Mouse (Mus musculus): Measurements from ENCODE around the gene Gm49416.
"Not testable (repeated sequence)": the region's sequence is repeated elsewhere in the genome, so short reads cannot be mapped to it uniquely, and the experiment has no call there.

Gene Gm49416

DNA sequence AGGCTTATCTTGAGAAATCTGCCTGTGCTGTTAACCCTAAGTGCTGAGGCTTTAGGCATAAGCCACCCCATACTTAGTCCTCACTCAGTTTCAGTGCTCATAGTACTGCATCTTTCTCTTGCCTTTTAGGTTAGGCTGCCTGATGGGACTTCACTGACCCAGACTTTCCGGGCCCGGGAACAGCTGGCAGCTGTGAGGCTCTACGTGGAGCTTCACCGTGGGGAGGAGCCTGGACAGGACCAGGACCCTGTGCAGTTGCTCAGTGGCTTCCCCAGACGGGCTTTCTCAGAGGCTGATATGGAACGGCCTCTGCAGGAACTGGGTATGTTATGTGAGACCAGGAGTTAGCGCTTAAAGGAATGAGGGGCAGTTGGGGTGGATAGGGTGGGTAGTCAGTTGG, 13.7 kb upstream of the Gm49416 start:
- no peak for DNase-seq (ENCODE audit: low read depth, low spot score)

DNA sequence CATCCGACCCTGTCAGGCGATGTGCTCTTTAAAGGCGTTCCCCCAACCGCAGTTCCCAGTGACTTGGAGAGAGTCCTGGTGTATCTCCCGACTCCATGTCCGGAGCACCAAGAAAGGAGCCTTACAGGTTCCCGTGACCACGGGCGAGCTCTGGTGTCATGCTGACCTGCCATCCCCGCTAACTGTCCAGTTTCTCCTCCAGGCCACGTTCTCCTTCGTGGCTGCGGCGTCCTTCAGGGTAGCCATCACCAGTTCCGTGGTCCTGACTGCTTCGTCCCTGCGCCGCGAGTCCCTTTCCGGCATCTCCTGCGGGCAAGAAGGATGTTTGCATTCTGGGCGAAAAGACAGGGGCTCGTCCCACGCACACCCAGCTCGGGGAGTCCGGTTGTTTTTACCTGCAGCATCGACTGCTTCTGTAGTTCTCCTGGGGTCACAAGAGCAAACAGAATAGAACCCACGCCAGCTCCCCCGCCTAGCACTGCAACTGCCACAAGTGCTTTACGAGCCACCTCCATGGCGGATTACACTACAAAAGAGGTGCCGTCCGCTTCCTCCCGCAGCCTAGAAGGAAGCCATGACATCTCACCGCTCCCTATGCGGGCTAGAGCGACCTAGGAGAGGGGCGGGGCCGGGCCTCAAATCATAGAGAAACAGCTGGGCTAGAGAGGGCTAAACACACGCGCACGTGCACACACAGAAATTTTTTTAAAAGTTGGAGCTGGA, 8.3 kb upstream of the Gm49416 start, which contains the start of gene Uqcc3:
Gene Uqcc3 (minus strand): TSS at position 613 of the 723 bp plus-strand sequence.
- peak; percentile 82 for DNase-seq (ENCODE audit: low read depth, low spot score)

DNA sequence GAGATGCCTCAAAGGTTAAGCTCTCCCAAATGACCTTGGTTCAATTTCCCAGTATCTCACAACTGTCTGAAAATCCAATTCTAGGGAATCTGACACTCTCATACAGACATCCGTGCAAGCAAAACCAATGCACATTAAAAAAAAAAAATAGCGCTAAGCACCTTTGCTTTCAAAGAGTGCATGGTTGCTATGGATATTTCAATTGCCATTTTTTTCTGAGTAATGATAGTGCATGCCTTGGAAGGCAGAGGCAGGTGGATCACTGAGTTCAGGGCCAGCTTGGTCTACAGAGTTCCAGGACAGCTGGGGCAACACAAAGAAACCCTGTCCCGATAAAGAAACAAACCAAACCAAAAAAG, 7.7 kb upstream of the Gm49416 start:
- no peak for DNase-seq (ENCODE audit: low read depth, low spot score)

DNA sequence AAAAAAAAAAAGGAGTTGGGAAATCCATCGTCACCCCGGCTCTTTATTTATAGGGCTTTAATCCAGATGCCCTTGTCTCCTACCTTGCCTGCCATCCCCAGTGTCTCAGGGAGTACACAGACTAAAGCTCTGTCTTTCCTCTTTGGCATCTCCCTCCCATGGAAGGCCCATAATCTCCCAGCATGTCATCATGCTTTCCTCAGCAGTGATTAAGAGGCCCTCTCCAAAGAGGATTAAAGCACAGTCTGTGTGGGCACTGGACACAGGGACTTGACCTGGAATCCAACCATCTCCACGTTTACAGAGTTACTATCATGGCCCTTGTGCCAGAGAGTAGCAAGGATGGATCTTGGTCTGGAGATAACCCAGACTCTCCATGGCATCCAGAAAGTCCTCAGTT, 5.1 kb upstream of the Gm49416 start, which contains the start of the genes Lbhd1 and Gm49403:
Gene Lbhd1 (plus strand): TSS at position 117 of the 400 bp plus-strand sequence.
Gene Gm49403 (plus strand): TSS at position 315 of the 400 bp plus-strand sequence.
- no peak for DNase-seq (ENCODE audit: low read depth, low spot score)

DNA sequence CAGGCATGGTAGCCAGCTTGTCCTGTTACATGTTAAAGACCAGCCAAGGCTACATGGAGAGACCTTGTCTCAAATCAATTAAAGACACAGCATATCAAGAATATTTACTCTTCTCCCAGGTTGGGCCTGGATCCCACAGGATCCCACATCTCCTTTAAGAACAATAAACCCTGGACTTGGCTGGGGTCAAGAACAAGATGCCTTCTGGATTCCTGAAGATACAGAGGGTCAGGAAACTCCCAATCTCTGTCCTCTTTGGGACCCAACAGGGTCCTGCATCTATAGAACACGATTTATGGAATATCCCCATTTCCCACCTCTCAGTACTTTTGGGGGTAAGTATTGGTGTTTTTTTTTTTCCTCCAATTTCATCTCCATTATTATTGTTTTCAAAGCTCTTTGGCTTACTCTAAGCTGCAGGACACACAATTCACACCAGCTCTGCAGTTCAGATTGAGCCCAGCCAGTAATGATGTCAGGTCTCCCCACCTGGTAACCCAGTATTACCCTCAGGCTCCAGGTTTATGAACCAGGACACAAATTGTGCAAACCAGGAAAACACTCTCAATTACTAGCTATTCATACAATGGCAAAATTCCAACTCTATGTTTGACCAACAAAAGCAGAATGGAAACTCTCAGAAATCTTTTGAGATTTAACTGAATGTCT, 1.7 kb upstream of the Gm49416 start:
- no peak for DNase-seq (ENCODE audit: low read depth, low spot score)

DNA sequence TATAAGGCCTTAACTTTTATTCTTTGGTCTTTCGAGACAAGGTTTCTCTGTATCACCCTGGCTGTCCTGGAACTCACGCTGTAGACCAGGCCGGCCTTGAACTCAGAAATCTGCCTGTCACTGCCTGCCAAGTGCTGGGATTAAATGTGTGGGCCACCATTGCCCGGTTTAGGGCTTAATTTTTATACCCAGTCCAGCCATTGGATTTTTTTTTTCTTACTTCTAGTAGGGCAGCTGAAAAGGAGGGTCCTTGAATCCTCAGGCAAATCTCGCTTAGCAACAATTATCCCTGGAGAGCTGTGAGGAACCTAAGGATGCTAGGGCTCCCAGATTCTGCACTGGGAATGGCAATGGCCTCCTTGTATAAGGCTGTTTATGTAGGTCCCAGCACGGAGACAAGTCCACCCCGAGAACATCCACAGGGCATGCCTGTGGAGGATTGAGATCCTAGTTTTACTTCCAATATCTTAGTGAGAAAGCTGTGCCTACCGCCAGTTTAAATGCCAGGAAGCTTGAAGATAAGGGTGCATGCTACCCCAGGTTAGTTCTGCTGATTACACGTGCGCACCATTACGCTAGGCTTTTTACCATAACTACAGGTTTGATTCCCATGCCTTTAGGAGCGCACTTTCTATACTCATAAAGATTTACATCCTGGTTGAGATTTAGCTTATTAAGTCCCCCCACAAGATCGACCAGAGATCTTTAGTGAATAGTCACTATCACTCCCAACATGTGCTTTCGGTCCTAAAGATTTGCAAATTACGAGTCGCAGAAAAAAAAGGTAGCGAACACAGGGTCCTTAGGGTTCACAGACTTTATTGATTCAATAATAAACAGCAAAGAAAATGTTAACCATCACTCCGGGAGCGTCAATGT, 902 bp upstream of the Gm49416 start:
- no peak for DNase-seq (ENCODE audit: low read depth, low spot score)

DNA sequence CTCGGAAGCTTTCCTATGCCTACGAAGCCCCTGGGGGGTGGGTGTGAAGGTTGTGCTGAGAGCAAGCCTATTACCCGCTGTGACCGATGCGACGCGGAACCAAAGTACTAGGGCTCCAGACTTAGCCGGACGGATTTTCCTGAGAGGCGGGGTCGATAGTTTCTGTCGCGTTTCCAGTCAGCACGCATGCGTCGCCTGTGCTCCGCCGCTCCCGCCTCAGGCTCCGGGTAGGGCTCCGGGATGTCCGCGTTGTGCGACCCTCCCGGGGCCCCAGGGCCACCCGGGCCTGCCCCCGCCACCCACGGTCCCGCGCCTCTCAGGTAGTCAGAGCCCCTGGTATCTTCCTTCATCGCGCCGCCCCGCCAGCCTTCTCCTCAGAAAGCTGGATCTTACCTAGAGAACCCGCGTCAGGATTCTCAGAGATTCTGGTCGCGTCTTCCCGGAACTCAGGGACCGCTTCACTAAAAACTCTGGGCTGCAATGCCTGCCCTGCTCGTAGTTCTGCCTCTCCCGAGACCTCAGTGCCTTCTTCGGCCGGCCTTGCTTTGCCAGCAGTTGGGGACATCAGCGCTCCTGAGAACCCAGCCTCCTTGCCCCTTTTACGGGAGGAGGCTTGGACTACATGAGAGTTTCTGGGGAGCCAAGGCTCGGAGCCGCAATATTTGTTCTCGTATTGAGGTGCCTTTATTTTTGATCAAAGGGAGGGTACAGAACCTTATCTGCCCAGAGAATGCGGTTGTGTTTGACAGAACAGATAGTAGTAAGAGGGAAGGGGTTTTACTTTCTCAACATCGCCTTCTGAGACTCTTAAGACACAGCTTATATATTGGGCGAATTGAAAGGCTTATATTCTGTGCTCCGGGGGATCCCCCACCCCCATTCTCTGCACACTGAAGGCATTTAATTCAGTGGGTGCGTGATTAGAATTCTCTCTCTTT, 4.4 kb downstream of the Gm49416 start, which contains the start of gene Ints5:
Gene Ints5 (plus strand): TSS at position 177 of the 938 bp plus-strand sequence.
- peak; percentile 87 for DNase-seq (ENCODE audit: low read depth, low spot score)

DNA sequence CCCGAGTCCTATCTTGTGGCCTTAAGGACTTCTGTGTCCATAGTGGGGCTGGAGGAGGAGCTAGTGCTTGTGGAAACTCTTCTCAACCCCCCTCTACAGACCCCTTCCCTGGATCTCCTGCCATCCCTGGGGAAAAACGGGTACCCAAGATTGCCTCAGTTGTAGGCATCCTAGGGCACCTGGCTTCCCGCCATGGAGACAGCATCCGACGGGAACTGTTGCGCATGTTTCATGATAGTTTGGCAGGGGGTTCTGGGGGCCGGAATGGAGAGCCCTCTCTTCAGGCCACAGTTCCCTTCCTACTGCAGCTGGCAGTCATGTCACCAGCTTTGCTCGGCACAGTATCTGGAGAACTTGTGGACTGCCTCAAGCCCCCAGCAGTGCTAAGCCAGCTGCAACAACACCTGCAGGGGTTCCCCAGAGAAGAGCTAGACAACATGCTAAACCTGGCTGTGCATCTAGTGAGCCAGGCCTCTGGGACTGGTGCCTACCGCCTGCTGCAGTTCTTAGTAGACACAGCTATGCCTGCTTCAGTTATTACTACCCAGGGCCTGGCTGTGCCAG, 6.8 kb downstream of the Gm49416 start:
- no peak for DNase-seq (ENCODE audit: low read depth, low spot score)

DNA sequence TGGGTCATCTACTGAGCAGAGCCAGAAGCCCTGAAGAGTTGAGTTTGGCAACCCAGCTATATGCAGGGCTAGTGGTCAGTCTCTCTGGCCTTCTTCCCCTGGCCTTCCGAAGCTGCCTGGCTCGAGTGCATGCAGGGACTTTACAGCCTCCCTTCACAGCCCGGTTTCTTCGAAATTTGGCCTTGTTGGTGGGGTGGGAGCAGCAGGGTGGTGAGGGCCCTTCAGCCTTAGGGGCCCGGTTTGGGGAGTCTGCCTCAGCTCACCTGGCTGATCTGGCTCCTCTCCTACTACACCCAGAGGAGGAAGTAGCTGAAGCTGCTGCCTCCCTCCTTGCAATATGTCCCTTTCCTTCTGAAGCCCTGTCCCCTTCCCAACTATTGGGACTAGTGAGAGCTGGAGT, 7.5 kb downstream of the Gm49416 start:
- not testable (repeated sequence) for DNase-seq (ENCODE audit: low read depth, low spot score)

DNA sequence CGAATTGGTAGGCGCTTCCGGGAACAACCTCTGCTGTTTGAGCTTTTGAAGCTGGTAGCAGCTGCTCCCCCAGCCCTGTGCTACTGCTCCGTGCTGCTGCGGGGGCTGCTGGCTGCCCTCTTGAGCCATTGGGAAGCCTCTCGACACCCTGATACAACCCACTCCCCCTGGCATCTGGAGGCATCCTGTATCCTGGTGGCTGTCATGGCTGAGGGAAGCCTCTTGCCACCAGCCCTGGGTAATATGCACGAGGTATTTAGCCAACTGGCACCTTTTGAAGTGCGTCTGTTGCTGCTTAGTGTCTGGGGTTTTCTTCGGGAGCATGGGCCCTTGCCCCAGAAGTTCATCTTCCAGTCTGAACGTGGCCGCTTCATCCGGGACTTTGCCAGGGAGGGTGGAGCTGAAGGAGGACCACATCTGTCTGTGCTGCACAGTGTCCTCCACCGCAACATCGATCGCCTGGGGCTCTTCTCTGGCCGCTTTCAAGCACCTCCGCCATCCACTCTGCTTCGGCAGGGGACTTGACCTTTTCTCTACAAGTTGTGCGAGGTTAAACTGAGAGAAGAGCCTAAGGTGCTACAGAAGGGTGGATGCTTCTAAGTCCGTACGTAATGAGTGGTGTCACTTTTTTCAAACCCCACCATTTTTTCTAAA, 8.6 kb downstream of the Gm49416 start:
- DNase-seq (ENCODE audit: low read depth, low spot score) = peak; percentile 36

DNA sequence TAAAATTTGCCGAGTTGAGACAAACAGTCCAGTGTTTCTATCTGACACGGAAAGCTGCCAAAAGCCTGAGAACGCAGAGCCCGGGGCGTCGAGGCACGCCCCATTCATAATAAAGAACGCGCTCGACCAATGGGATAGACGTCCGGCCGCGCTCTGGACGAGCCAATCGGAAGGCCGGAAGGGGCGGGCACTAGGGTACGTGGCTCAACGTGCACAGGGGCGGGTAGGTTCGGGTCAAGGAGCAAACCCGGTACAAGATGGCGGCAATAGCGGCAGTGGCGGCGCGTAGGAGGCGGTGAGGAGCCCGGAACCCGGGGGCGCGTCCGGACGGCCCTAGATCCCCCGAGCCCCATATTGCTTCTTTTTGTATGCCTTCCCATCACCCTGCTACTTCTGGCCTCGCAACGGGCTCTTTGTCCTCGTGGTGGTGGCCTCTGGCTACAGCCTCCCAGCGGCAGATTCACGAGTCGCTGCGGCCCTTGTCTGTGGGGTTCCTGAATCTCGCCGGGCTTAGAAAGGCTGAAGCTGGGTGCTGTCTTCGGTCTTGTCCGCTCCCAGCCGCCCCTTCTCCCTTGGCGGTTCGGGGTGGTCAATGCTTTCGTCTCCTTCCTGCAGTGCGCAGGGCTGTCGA, 9.3 kb downstream of the Gm49416 start, which contains the start of gene Ganab:
Gene Ganab (plus strand): TSS at position 207 of the 631 bp plus-strand sequence.
- DNase-seq (ENCODE audit: low read depth, low spot score) = peak; percentile 97

DNA sequence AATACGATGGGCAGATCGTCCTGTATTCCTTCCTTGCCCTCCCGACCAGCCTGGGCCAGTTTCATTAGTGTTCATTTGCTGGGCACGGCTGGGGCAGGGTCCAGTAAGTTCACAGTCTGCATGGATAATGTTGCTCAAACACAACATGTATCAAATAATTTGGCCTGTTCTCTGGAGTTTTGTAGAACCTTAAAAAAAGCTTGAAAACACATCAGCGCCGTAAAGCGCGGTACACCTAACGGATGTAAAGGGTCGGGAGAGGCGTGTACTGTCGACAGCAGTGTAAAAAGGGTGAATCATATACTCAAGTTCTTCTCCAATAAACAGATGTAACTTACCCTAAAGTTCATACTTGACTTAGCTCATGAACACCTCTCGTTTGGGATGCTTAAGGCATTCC, 9.8 kb downstream of the Gm49416 start:
- DNase-seq (ENCODE audit: low read depth, low spot score) = no peak

DNA sequence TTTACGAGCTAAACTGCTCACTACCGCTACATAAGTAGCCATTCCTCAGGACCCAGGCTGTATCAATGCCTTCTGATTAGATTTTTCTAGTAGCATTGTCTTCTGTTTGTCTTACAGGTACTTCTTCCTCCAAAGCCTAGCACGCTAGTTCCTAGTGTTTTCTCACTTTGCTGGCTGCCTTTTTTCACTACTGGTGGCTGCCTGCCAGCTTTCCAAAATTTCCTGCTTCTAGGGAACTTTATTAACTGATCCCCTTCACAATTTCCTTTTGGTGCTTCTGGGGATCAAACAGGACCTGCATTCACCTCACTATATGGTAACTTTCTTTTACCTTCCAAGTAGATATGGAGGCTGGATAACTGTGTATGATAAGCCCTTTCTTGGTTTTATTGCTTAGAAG, 10.4 kb downstream of the Gm49416 start:
- DNase-seq (ENCODE audit: low read depth, low spot score) = no peak

DNA sequence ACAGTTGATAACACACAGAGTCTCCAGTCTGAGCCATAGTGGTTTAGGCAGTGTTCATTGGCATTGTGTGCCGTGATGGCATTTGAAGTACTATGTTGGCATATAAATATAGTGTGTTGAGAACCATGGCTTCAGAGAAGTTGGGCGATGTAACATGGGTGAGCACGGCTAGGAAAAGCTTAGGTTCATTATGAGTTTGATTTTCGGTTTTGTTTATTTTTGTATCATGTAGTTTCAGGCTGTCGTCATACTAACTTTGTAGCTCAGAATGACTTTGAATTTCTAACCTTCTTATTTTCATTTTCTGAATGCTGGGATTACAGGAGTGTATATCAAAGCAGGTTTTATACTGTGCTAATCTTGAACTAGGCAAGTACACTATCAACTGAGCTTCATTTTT, 14.7 kb downstream of the Gm49416 start:
- DNase-seq (ENCODE audit: low read depth, low spot score) = no peak

DNA sequence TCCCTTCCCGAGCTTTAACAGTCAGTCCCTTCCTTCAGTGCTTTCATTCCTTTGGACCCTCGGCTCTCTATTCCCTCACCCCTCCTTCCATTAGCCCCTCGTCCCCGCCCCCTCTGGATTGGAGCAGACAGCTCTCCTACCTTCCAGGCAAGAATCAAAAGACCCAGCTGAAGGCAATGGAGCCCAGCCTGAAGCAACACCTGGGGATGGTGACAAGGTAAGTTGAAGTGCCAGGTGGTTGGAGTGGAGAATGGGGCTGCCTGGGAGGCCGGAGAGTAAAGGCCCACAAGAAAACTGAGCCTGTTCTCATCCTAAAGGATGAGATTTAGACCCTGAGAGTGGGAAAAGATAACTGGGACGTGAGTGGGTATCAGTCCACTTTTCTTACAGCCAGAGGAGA, 19.8 kb downstream of the Gm49416 start:
- no peak for DNase-seq (ENCODE audit: low read depth, low spot score)

DNA sequence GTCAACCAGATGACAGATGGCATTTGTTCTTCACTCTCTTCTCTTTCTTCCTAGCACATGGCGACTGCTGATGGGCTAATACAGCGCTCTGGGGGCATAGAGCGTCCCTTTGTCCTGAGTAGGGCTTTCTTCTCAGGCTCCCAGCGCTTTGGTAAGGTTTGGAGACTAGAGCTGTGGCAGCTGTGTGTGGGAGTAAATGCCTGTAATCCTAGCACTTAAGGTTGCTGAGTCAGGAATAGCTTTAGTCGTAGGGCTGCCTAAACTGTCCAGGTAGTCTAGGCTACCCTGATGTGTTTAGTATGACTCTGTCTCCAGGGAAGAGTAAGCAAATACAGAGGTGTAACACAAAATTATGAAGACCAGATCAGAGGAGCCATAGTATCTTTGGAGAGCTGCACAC, 23.1 kb downstream of the Gm49416 start:
- no peak for DNase-seq (ENCODE audit: low read depth, low spot score)

DNA sequence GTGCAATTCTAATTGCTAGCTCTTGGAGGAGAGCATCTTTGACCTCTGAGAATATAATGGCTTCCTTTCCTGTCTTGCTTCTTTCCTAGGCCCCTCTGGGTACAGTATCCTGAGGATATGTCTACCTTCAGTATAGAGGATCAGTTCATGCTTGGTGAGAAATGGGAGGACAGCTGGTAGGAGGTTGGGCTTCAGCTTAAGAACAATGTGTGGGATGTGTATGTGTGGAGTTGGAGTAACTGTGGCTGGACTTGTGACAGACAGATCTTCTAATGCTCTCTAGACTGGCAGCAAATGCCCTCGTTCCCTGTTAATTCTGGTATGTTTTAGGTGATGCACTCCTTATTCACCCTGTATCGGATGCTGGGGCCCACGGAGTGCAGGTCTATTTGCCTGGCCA, 25.5 kb downstream of the Gm49416 start:
- DNase-seq (ENCODE audit: low read depth, low spot score) = no peak

DNA sequence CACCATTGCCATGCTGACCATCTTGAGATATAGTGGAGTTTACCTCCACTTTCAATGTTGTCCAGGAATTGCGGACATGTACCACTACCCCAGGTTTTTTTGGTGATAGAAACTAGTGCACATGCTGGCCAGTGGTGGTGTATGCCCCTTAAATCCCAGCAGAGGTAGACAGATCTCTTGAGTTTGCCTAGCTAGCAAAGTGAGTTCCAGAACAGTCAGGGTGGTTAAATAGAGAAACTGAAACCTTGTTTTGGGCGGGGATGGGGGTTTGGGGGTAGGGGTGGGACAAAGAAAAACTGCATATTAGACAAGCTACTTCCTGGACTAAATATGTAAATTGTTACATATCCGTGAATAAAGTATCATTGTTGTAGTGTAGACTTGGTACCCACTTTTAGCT, 30.3 kb downstream of the Gm49416 start:
- DNase-seq (ENCODE audit: low read depth, low spot score) = no peak

DNA sequence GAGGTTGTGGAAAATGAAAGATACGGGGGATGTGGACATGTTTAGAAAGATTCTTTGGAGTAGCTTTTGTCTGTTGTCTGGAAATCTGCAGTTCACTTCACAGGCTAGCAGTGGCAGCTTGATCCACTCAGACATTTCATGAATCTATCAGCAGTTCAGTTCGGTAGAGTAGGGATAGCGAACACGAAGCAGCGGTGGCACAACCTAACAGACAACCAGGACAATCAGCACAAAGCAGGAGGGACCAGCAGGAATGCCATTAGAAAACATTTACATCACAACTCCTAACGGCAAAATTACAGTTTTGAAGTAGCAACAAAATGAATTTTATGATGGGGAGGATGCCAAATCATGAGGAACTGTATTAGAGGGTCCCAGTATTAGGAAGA, 31.0 kb downstream of the Gm49416 start:
- no peak for DNase-seq (ENCODE audit: low read depth, low spot score)

All from mesoderm, embryonic 11.5 days (tissue).